Comparison of ENCODE assay signal across 9 mouse cellular contexts in genomic region chr9:41212303-41212901, GRCm38 (mm10). TPM values are rescaled to one million over a fixed set of nuclear protein-coding genes. Genes with fewer than 3 reads are reported as not detected.
A peak's percentile ranks its signal among the peaks of the same experiment; 100 is the strongest.
DNase-seq lines count a peak whose midpoint lies in the region; ATAC-seq and TF ChIP-seq lines count a peak whose summit lies in the region.
"Had no signal": no experiment of that assay in that cellular context is flagged by ENCODE, and none has a peak within 500 bp of the region (broad histone marks: within the 10 kb centered on the region; RNA-seq: fewer than 3 reads in every experiment).

No protein-coding gene starts in this region.

- peaks cover 9% of the 10 kb centered on the region for H3K4me1 ChIP-seq in embryonic fibroblast, embryonic 13.5 days (ENCODE audit: control insufficient read depth, insufficient read depth, low read length)
- H3K4me1 ChIP-seq in limb, embryonic 10.5 days = peaks cover 73% of the 10 kb centered on the region
- H3K4me1 ChIP-seq in stomach, postnatal 0 days (replicated peaks; ENCODE audit: control insufficient read depth, insufficient read depth) = no peaks in the 10 kb centered on the region; the same call in 1 of the 2 replicates

- H3K27me3 ChIP-seq in limb, embryonic 10.5 days (ENCODE audit: low read depth, poor library complexity, severe bottlenecking) = no peaks in the 10 kb centered on the region
- H3K27me3 ChIP-seq in stomach, postnatal 0 days (ENCODE audit: control insufficient read depth, insufficient read depth, low read length) = no peaks in the 10 kb centered on the region

- TF ChIP-seq CTCF in embryonic fibroblast, embryonic 13.5 days (IDR thresholded peaks at IDR 0.05; ENCODE audit: borderline replicate concordance, insufficient read depth, low read length) = no peak
- TF ChIP-seq CTCF in stomach, postnatal 0 days (IDR thresholded peaks at IDR 0.05; ENCODE audit: low read depth) = no peak

- peak overlapping the region; percentile 91 for H3K27ac ChIP-seq in embryonic fibroblast, embryonic 13.5 days (ENCODE audit: insufficient read depth, low read length)
- peak overlapping the region; percentile 91 for H3K27ac ChIP-seq in limb, embryonic 10.5 days
- peak overlapping the region; percentile 70 for H3K27ac ChIP-seq in stomach, postnatal 0 days (replicated peaks)
- H3K27ac ChIP-seq: macrophage had no signal

- DNase-seq in cerebellum, adult 9-11 months = peak; percentile 10
- no peak for DNase-seq in cerebellum, postnatal 25 days
- peak; percentile 84 for DNase-seq in limb, embryonic 10.5 days (ENCODE audit: low spot score)
- DNase-seq in mesoderm, embryonic 11.5 days (ENCODE audit: low read depth, low spot score) = peak; percentile 80
- peak; percentile 32 for DNase-seq in stomach, postnatal 0 days (ENCODE audit: low spot score)
- no peak for DNase-seq in c-Kit-positive CD71-positive TER-119-positive erythroid progenitor cells, embryonic 14.5 days (ENCODE audit: low spot score)

- peak; percentile 75 to 86 for ATAC-seq in hematopoietic stem cell, adult 5-6 weeks (replicated peaks in 1 of 2; ENCODE audit: insufficient read depth in 1 of 2, low FRiP score in 2 of 2, low TSS enrichment in 1 of 2, low read depth in 1 of 2, poor library complexity in 2 of 2, severe bottlenecking in 2 of 2)
- ATAC-seq in stomach, postnatal 0 days (ENCODE audit: low FRiP score, low TSS enrichment) = peak; percentile 46; the same call in 1 of the 2 replicates

- TF ChIP-seq POLR2A in embryonic fibroblast, embryonic 13.5 days (IDR thresholded peaks at IDR 0.05; ENCODE audit: low read depth, low read length) = peak; percentile 45; the same call in 1 of the 2 replicates

- no peak overlapping the region for H3K4me3 ChIP-seq in embryonic fibroblast, embryonic 13.5 days (ENCODE audit: insufficient read depth, low read length)
- H3K4me3 ChIP-seq in limb, embryonic 10.5 days = peak overlapping the region; percentile 21
- peak overlapping the region; percentile 12 for H3K4me3 ChIP-seq in stomach, postnatal 0 days (ENCODE audit: low read depth, low read length)

- no peaks in the 10 kb centered on the region for H3K9me3 ChIP-seq in limb, embryonic 10.5 days (replicated peaks)
- no peaks in the 10 kb centered on the region for H3K9me3 ChIP-seq in stomach, postnatal 0 days (ENCODE audit: control insufficient read depth, low read length)

- 0% methylated on average over 7 of the region's 7 CpGs for WGBS in limb, embryonic 10.5 days
- WGBS in stomach, postnatal 0 days = 0% methylated on average over 6 of the region's 7 CpGs

- TF ChIP-seq EP300 in stomach, postnatal 0 days (optimal IDR thresholded peaks at IDR 0.05) = no peak

- peak overlapping the region; percentile 38 for H3K9ac ChIP-seq in stomach, postnatal 0 days (ENCODE audit: low read length)

- H3K4me2 ChIP-seq in stomach, postnatal 0 days (replicated peaks; ENCODE audit: low read depth) = peak overlapping the region; percentile 49

- H3K36me3 ChIP-seq in limb, embryonic 10.5 days = no peaks in the 10 kb centered on the region
- H3K36me3 ChIP-seq in stomach, postnatal 0 days (ENCODE audit: control insufficient read depth, insufficient read depth, low read length) = no peaks in the 10 kb centered on the region

RNA-seq across cellular contexts. Expression of gene Ubash3b, which starts 50.9 kb away (rescaled TPM):
- polyA plus RNA-seq in embryonic fibroblast, embryonic 13.5 days (2011; ENCODE audit: insufficient read length, low read depth, missing spikeins) = 4.2 and 5.1 TPM in 2 replicates
- 9.6 and 13.3 TPM in 2 replicates for total RNA-seq in hematopoietic stem cell, adult 5-6 weeks (2017)
- polyA plus RNA-seq in limb, embryonic 10.5 days (2016; fragmentation: Nextera tagmentation; extraction: Ambion mirVana) = 6.9 and 7.8 TPM in 2 replicates
- 1.4 and 1.7 TPM in 2 replicates for polyA plus RNA-seq in stomach, postnatal 0 days (2015; fragmentation: Nextera tagmentation; extraction: Ambion mirVana)

Comparison
In these comparisons a context has a peak if more than half of its experiments do, and no peak if none do; other contexts are left out.
1. DNase-seq: peak in cerebellum, adult 9-11 months (single experiment), limb, embryonic 10.5 days (single experiment), mesoderm, embryonic 11.5 days (single experiment) and stomach, postnatal 0 days (single experiment); none in cerebellum, postnatal 25 days (0 of 2) and c-Kit-positive CD71-positive TER-119-positive erythroid progenitor cells, embryonic 14.5 days (single experiment).
2. Peak in every context shown above with its lines, with median percentiles within 50 percentile points of each other: H3K27ac ChIP-seq.